Mouse (Mus musculus) ES-E14 (cell line): ENCODE data around the gene Mcpt4. TPM values are rescaled to one million over a fixed set of nuclear protein-coding genes. Genes with fewer than 3 reads are reported as not detected.
"Not testable (repeated sequence)": the region's sequence is repeated elsewhere in the genome, so short reads cannot be mapped to it uniquely, and the experiment has no call there.

Experiments
- DNase-seq: peaks from one replicate; pipeline ENCODE4 v3.0.0-alpha.2; 2013; ENCODE audit warnings: low read depth, low spot score
- H3K27ac ChIP-seq: 2 replicates; pipeline ENCODE4 v1.5.1; 2012; ENCODE audit warnings: low read depth, mild to moderate bottlenecking, low read length, moderate library complexity, mixed read lengths; ENCODE audit not compliant: poor library complexity, insufficient read depth, severe bottlenecking
- H3K36me3 ChIP-seq: 2 replicates; pipeline ENCODE4 v1.6.1; 2012; ENCODE audit warnings: mild to moderate bottlenecking, low read length, moderate library complexity, mixed read lengths; ENCODE audit not compliant: control insufficient read depth, poor library complexity, insufficient read depth, severe bottlenecking
- H3K4me1 ChIP-seq, 2 experiments: fragments of 150-350 bp in 1 of 2; sonication (generic) in 1 of 2; 2 replicates each; pipeline ENCODE4 v1.6.1; 2012; ENCODE audit warnings: low read length in 2 of 2, mild to moderate bottlenecking in 1 of 2, mixed read lengths in 1 of 2; ENCODE audit not compliant: control insufficient read depth in 2 of 2, insufficient read depth in 2 of 2, poor library complexity in 1 of 2
- H3K4me3 ChIP-seq, 2 experiments: fragments of 150-350 bp in 1 of 2; sonication (generic) in 1 of 2; 2 replicates each; pipeline ENCODE4 v1.5.1; 2012; ENCODE audit warnings: low read length in 2 of 2, low read depth in 1 of 2, mild to moderate bottlenecking in 1 of 2, mixed read lengths in 1 of 2; ENCODE audit not compliant: insufficient read depth in 1 of 2, poor library complexity in 1 of 2, severe bottlenecking in 1 of 2
- H3K9ac ChIP-seq: 2 replicates; pipeline ENCODE4 v1.6.1; 2012; ENCODE audit warnings: low read depth, mild to moderate bottlenecking, low read length, mixed read lengths; ENCODE audit not compliant: poor library complexity, insufficient read depth, severe bottlenecking
- H3K9me3 ChIP-seq: fragments of 150-350 bp; sonication (generic); 2 replicates; pipeline ENCODE4 v1.6.1; 2012; ENCODE audit warnings: low read depth, mild to moderate bottlenecking, low read length; ENCODE audit not compliant: control insufficient read depth, insufficient read depth
- CHD2 ChIP-seq: IDR thresholded peaks from 2 replicates; pipeline ENCODE4 v1.6.1; 2014; ENCODE audit warnings: mild to moderate bottlenecking, low read depth, low read length, inconsistent platforms
- HCFC1 ChIP-seq: IDR thresholded peaks from 2 replicates; pipeline ENCODE4 v1.6.1; 2012; ENCODE audit warnings: low read length, inconsistent platforms, borderline replicate concordance; ENCODE audit not compliant: insufficient read depth
- MAFK ChIP-seq: IDR thresholded peaks from 2 replicates; pipeline ENCODE4 v1.6.1; 2014; ENCODE audit warnings: mild to moderate bottlenecking, low read depth, low read length, inconsistent platforms; ENCODE audit not compliant: insufficient read depth
- ZC3H11A ChIP-seq: IDR thresholded peaks from 2 replicates; pipeline ENCODE4 v1.6.1; 2012; ENCODE audit warnings: low read depth, mild to moderate bottlenecking, inconsistent platforms, low read length, borderline replicate concordance
- ZNF384 ChIP-seq: IDR thresholded peaks from 2 replicates; pipeline ENCODE4 v1.6.1; 2012; ENCODE audit warnings: low read depth, low read length, inconsistent platforms
- in situ Hi-C, 2 experiments: fragments of 600-800 bp; cut with MboI; formaldehyde crosslinking; loops; one replicate each; pipeline ENCODE4 v1.15.1; 2025; ENCODE audit warnings: low sequenced_read_pairs in 2 of 2, inconsistent platforms in 1 of 2; ENCODE audit not compliant: unreplicated experiment in 2 of 2
- total RNA-seq: library from RNA; depleted of rRNA; stranded (reverse); fragments of 300-350 nt; gene quantifications from 2 replicates; pipeline ENCODE4 v1.2.3, GENCODE M21; 2012

Gene Mcpt4
- total RNA-seq, 1 experiment, result not detected

DNA sequence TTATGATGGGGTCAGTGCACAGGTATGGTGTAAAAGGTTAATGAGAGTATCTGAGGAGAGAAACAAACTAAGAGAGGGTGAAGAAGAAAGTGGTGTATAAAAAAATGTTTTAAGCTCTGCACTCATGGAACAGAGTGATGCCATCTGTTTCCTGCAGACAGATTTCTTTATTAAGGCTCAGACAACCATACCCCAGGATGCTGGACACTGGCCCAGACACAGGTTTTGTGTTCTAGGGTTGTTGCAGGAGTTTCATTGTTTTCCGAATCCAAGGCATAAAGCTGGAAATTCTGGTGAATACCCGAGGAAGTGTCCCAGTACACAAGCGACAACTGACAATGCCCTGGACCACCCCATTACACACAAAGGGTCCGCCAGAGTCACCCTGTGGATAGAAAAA lies 19.9 kb upstream of the Mcpt4 start:
- Histone ChIP-seq H3K36me3 (no peaks in the 10 kb centered on the region), H3K4me3 (no peak overlapping the region), H3K4me1 (no peaks in the 10 kb centered on the region), H3K9ac (no peak overlapping the region), H3K27ac (no peak overlapping the region), H3K9me3 (no peaks in the 10 kb centered on the region)
- DNase-seq, result no peak
- in situ Hi-C loops, result no loop called here
- TF ChIP-seq HCFC1 (no peak), ZC3H11A (no peak), MAFK (no peak), CHD2 (no peak), ZNF384 (no peak)

DNA sequence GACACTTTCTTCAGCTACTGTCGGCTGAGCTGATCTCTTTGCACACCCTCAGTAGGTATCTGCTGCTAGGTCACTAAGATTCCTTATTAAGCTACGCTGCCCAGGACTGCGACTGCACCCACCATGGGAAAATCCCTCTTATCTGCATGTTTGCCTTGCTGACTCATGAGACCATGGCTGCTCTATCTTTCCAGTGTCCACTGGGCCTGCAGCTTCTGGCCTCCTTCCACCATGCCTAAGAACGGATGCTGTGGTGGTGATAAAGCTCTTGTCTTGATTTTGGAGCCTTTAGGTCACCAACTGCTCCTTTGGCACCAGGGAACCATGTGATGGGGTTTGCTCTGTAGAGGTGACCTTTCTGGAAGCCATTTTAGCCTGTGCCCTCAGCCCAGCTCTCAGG lies 4.4 kb downstream of the Mcpt4 start:
- in situ Hi-C loops, result no loop called here
- TF ChIP-seq CHD2 (no peak), ZC3H11A (no peak), MAFK (no peak), HCFC1 (no peak)

DNA sequence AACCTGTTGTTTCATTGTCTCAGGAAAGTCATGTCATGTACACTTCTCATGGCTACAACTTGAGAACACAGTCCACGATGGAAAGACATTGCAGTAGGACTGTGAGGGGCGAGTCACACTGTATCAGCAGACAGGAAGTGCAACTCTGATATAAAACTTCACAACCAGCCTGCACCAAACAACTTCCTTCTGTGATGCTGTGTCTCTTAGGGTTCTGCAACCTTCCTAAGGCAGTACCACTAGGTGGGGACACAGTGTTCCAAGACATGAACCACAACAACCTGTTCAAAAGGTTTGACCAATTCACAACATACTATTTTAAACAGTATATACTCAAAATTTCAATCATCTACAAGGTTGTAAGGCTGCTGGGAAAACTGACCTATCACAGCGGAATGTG lies 6.7 kb downstream of the Mcpt4 start:
- H3K4me1 ChIP-seq, result no peaks in the 10 kb centered on the region
- no peak overlapping the region for H3K4me3 ChIP-seq
- DNase-seq, result no peak
- in situ Hi-C loops, result no loop called here
- no peak overlapping the region for H3K9ac ChIP-seq
- no peak overlapping the region for H3K27ac ChIP-seq
- no peaks in the 10 kb centered on the region for H3K36me3 ChIP-seq
- TF ChIP-seq ZC3H11A (no peak), MAFK (no peak), ZNF384 (no peak), CHD2 (no peak), HCFC1 (no peak)
- no peaks in the 10 kb centered on the region for H3K9me3 ChIP-seq

More for the DNA sequence above, 4.4 kb downstream of the Mcpt4 start:
- no peak overlapping the region for H3K9ac ChIP-seq
- H3K27ac ChIP-seq, result no peak overlapping the region
- no peaks in the 10 kb centered on the region for H3K9me3 ChIP-seq
- no peaks in the 10 kb centered on the region for H3K36me3 ChIP-seq
- no peaks in the 10 kb centered on the region for H3K4me1 ChIP-seq
- DNase-seq, result no peak
- no peak overlapping the region for H3K4me3 ChIP-seq

DNA sequence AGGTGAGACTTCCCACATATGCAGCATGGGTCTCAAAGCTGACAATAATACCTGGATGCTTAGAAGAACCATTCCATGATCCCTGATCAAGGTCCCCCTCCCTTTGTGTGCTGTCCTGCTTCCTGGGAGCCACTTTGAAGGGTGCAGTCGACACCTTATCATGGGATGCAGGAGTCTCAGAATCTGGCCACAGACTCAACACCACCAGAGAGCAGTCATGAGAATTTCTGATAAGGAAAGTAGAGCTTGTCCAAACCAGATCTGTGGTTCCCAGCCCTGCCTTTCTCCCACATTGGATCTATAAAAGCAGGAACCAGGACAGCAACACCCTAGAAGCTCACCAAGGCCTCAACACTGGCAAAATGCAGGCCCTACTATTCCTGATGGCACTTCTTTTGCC lies 20.3 kb downstream of the Mcpt4 start, which contains the start of gene Mcpt2:
Gene Mcpt2, plus strand, starts transcription at position 250 of the 400 bp plus-strand sequence.
- H3K9ac ChIP-seq, H3K36me3 ChIP-seq, H3K27ac ChIP-seq, in situ Hi-C loops, H3K4me1 ChIP-seq, H3K9me3 ChIP-seq, DNase-seq, H3K4me3 ChIP-seq: not testable (repeated sequence)

DNA sequence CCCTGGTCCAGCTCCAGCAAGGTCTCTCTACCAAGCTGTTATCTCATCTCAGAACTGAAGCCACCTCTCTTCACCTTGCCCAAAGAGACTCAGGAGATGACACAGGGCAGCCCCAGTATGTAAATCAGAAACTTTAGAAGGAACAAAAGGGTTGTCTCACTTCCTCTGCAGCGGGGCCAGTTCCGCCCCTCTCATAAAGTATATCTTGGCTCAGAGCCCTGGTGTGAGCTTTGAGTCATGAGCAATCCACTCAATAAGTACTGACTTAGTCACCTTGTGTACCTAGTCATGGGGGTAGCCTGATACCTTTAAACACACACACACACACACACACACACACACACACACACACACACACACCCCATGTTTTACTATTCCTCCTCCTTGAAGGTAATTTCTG lies 27.7 kb downstream of the Mcpt4 start:
- in situ Hi-C loops, result no loop called here
- no peaks in the 10 kb centered on the region for H3K9me3 ChIP-seq
- H3K36me3 ChIP-seq, result no peaks in the 10 kb centered on the region
- no peak overlapping the region for H3K4me3 ChIP-seq
- H3K9ac ChIP-seq, result no peak overlapping the region
- no peak for TF ChIP-seq MAFK
- TF ChIP-seq HCFC1, result no peak
- no peak for TF ChIP-seq ZNF384
- no peak for TF ChIP-seq CHD2
- TF ChIP-seq ZC3H11A, result no peak
- no peak overlapping the region for H3K27ac ChIP-seq
- H3K4me1 ChIP-seq, result no peaks in the 10 kb centered on the region
- DNase-seq, result no peak

DNA sequence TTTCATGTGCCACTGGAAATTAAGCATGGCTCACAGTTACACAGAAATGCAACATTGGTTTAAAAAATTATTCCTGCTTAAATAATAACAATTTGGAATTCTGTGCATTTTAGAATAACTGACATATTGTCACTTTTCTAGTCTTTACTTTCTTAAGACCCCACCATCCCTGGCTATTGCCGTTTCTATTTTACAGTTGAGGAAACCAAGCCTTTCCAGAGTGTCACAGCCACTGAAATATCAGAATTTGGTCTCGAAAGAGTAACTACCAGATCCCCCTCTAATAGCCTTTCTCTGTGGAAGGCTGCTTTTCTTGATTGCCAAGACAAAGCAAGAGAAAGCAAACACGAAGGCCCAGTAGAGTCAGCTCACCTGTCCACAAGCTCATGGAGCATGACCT lies 31.7 kb downstream of the Mcpt4 start, which contains the start of gene Mcpt9:
Gene Mcpt9, minus strand, starts transcription at position 101 of the 400 bp plus-strand sequence.
- in situ Hi-C loops, H3K36me3 ChIP-seq: not testable (repeated sequence)

DNA sequence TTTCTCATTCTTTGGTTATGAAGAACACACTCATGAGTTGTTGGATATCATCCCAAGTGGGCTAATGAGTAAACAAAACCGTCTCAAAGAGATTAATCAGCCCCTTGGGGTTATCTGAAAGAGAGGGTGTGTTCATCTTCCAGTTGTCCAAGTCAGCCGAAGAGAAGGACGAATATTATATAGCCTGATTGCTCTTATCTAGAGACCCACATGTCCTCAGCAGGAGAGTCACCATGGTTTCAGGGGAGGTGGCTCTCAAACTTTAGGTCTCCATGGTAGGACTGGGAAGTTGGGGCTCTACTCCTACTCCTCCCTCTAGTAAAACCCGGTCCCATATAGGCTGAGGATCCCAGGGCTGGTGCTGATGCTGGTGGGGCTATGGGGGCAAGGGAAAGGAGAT lies 40.8 kb downstream of the Mcpt4 start:
- H3K4me1 ChIP-seq, DNase-seq, in situ Hi-C loops, H3K9ac ChIP-seq, H3K36me3 ChIP-seq, H3K4me3 ChIP-seq, H3K9me3 ChIP-seq, H3K27ac ChIP-seq: not testable (repeated sequence)

More for the DNA sequence above, 31.7 kb downstream of the Mcpt4 start, which contains the start of gene Mcpt9:
- H3K4me1 ChIP-seq, H3K27ac ChIP-seq, H3K9ac ChIP-seq, H3K9me3 ChIP-seq, DNase-seq, H3K4me3 ChIP-seq: not testable (repeated sequence)
